Mouse (Mus musculus) C2C12 (cell line): ENCODE data around the gene Cdc42ep4. TPM values are rescaled to one million over a fixed set of nuclear protein-coding genes. Genes with fewer than 3 reads are reported as not detected.

Experiments
- H3K27me3 ChIP-seq: one replicate; pipeline ENCODE4 v1.6.1; 2011; ENCODE audit not compliant: control insufficient read depth, insufficient read depth, insufficient read length
- H3K36me3 ChIP-seq: one replicate; pipeline ENCODE4 v1.6.1; 2011; ENCODE audit not compliant: control insufficient read depth, insufficient read depth
- H3K4me3 ChIP-seq: one replicate; pipeline ENCODE4 v1.5.1; 2011; ENCODE audit warnings: mild to moderate bottlenecking, control low read depth; ENCODE audit not compliant: poor library complexity, insufficient read depth, severe bottlenecking
- H3K79me2 ChIP-seq: one replicate; pipeline ENCODE4 v1.6.1; 2011; ENCODE audit not compliant: control insufficient read depth, insufficient read depth
- H3K79me3 ChIP-seq: one replicate; pipeline ENCODE4 v1.6.1; 2011; ENCODE audit warnings: low read depth, control low read depth
- H3ac ChIP-seq: one replicate; pipeline ENCODE3; 2011; ENCODE audit warnings: low read depth; ENCODE audit not compliant: control insufficient read depth, insufficient read length
- CEBPB ChIP-seq: IDR thresholded peaks from one replicate; pipeline ENCODE4 v1.6.1; 2011; ENCODE audit warnings: low read depth, mild to moderate bottlenecking, control low read depth, moderate library complexity
- CTCF ChIP-seq: IDR thresholded peaks from one replicate; pipeline ENCODE4 v1.5.1; 2011; ENCODE audit not compliant: control insufficient read depth, insufficient read depth, insufficient read length
- FOSL1 ChIP-seq: IDR thresholded peaks from one replicate; pipeline ENCODE4 v1.8.0; 2011; ENCODE audit warnings: mild to moderate bottlenecking, low read length; ENCODE audit not compliant: poor library complexity, insufficient read depth, severe bottlenecking
- MAX ChIP-seq: IDR thresholded peaks from one replicate; pipeline ENCODE4 v1.6.1; 2011; ENCODE audit warnings: mild to moderate bottlenecking, control low read depth
- MYOD1 ChIP-seq: IDR thresholded peaks from one replicate; pipeline ENCODE4 v1.6.1; 2011; ENCODE audit warnings: low read depth; ENCODE audit not compliant: control insufficient read depth, insufficient read length
- MYOG ChIP-seq: IDR thresholded peaks from one replicate; pipeline ENCODE4 v1.6.1; 2011; ENCODE audit not compliant: control insufficient read depth, insufficient read length; ENCODE audit errors: extremely low read depth
- USF1 ChIP-seq: IDR thresholded peaks from one replicate; pipeline ENCODE4 v1.6.1; 2011; ENCODE audit warnings: low read depth, mild to moderate bottlenecking, control low read depth, moderate library complexity
- polyA plus RNA-seq: library from polyadenylated mRNA; unstranded; fragments of >200 nt; fragmentation: generic; extraction: Trizol; gene quantifications from one replicate; pipeline ENCODE4 v1.2.1, GENCODE M21; 2012; ENCODE audit warnings: missing spikeins

Gene Cdc42ep4
- polyA plus RNA-seq, 1 experiment = 13.0 TPM

DNA sequence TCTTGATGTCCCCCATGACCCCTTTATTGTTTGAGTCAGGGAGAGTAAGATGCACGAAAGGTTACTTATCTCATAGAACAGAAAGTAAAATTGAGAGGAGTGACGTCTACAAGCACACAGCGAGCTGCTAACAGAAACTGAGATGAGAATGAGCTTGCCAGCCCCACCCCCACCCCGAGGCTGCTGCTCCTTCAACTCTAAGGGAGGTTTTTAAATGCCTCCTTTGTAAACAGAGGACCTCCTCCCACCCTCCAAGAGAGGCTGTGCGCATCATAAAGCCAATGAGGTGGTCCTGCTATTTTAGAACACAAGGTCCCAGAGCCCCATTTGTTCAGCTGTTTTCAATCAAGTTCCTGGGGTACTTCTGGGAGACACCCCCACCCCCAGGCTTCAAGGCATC is 11.8 kb upstream of the Cdc42ep4 start:
- Histone ChIP-seq H3K79me2 (no peaks in the 10 kb centered on the region), H3K27me3 (no peaks in the 10 kb centered on the region), H3K4me3 (no peak overlapping the region), H3ac (no peak overlapping the region), H3K79me3 (no peaks in the 10 kb centered on the region), H3K36me3 (no peaks in the 10 kb centered on the region)
- TF ChIP-seq CTCF (no peak), MYOG (no peak), FOSL1 (no peak)

DNA sequence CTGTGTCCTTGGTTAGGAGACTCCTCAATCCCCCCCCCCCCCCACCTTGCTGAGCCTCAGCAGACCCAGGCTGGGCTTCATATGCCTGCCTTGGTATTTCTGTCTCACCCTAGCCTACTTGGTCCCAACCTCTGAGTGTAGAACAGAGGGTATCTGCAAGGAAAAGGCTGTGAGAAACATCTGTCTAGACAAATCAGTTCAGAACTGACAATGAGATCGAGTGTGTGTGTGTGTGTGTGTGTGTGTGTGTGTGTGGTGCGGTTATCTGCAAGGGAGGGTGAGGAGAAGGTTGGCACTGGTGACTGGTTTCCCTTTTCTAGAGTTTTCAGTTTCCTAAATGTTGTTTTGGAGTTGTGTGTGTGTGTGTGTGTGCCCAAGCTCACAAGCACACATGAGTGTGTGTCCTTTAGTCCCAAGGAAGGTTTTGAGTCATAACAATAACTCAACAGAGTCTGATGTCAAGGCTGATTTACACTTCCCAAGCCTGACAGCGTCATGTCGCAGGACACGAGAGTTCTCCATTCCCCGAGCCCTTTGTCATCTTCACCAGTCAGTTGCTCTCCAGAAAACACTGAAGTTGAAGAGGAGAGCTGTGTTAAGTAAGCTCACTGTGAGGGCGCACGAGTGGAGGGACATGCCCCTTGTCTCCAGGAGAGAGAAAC is 10.6 kb upstream of the Cdc42ep4 start:
- TF ChIP-seq MYOG (no peak), CTCF (no peak), MAX (no peak), CEBPB (no peak), FOSL1 (no peak)
- Histone ChIP-seq H3K79me2 (no peaks in the 10 kb centered on the region), H3K27me3 (no peaks in the 10 kb centered on the region), H3K36me3 (no peaks in the 10 kb centered on the region), H3K4me3 (no peak overlapping the region), H3ac (no peak overlapping the region), H3K79me3 (no peaks in the 10 kb centered on the region)

DNA sequence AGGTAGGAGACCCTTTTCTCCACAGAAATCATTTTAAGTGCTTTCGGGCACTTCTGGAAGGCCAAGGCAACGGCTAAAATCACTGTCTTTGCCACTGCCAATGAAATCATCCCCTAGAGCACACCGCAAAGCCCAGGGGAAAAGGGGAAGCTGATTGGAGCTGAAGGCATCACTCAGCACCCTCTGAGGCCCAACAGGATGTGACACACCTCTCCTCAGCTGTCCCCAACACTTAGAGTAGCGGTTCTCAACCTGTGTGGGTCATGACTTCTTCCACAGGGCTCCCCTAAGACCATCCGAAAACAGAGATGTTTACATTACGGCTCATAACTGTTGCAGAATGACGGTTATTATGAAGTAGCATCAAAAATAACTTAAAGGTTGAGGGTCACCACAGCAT is 10.0 kb upstream of the Cdc42ep4 start:
- Histone ChIP-seq H3K79me2 (no peaks in the 10 kb centered on the region), H3K27me3 (no peaks in the 10 kb centered on the region), H3ac (no peak overlapping the region), H3K79me3 (no peaks in the 10 kb centered on the region), H3K4me3 (no peak overlapping the region), H3K36me3 (no peaks in the 10 kb centered on the region)
- TF ChIP-seq CTCF = no peak
- no peak for TF ChIP-seq MYOD1
- TF ChIP-seq FOSL1 = no peak
- TF ChIP-seq USF1 = no peak
- TF ChIP-seq MAX = no peak
- TF ChIP-seq CEBPB = no peak
- TF ChIP-seq MYOG = no peak

DNA sequence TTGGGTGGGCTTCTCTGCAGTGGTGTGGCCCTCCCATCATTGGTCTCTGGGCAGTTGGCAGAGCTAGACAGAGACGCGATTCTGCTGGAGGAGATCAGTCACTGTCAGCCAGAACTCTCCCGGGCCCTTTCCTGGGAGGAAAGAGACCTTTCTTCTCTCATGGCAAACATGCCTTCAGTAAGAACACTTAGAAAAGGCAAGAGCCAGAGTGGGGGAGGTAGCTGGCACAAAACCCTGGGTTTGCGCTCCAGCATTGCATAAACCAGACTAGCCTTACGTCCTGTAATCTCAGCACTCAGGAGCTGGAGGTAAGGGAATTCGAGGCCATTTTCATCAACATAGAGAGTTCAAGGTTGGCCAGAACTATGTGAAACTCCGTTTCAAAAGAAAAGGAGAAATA is 8.8 kb upstream of the Cdc42ep4 start:
- TF ChIP-seq MYOG = no peak
- TF ChIP-seq FOSL1 = no peak
- no peak for TF ChIP-seq MYOD1
- no peak for TF ChIP-seq MAX
- no peak for TF ChIP-seq USF1
- no peak for TF ChIP-seq CEBPB
- no peak overlapping the region for H3ac ChIP-seq

DNA sequence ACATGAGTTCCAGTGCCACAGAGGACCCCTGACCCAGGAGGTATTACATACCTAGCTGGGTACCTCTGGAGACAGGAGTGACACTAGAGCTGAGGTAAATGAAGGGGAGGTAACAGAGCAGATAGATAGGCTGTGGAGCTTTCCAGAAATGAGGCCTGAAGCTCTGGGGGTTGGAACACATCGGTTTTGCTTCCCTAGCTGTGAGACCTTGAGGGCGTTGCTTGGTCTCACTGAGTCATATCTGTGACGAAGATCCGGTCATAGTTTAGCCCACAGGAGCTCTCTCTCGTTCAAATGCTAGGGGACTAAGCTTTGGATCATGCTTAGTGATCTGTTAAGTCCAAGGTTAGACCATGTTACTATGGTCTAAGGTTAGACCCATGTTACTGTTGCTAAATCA is 7.2 kb upstream of the Cdc42ep4 start:
- Histone ChIP-seq H3K27me3 (no peaks in the 10 kb centered on the region), H3K4me3 (no peak overlapping the region), H3K36me3 (no peaks in the 10 kb centered on the region), H3ac (no peak overlapping the region), H3K79me3 (no peaks in the 10 kb centered on the region), H3K79me2 (no peaks in the 10 kb centered on the region)
- no peak for TF ChIP-seq FOSL1
- no peak for TF ChIP-seq MYOG
- no peak for TF ChIP-seq USF1
- TF ChIP-seq MAX = no peak
- TF ChIP-seq MYOD1 = no peak
- TF ChIP-seq CTCF = no peak
- TF ChIP-seq CEBPB = no peak

More for the DNA sequence above, 8.8 kb upstream of the Cdc42ep4 start:
- Histone ChIP-seq H3K4me3 (no peak overlapping the region), H3K36me3 (no peaks in the 10 kb centered on the region), H3K79me3 (no peaks in the 10 kb centered on the region), H3K27me3 (no peaks in the 10 kb centered on the region), H3K79me2 (no peaks in the 10 kb centered on the region)

DNA sequence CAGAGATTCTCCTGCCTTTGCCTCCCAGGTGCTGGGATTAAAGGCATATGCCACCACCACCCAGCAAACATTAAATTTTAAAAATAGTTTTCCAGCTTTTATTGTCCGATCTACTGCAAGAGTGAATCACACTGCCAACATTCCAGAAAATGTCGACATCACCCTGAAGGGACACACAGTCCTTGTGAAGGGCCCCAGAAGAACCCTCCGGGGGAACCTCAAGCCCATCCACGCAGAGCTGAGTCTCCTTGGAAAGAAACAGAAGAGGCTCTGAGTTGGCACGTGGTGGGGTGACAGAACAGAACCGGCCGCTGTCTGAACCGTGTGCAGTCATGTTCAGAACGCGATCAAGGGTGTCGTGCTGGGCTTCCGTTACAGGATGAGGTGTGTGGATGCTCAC is 4.9 kb upstream of the Cdc42ep4 start:
- H3K79me2 ChIP-seq = no peaks in the 10 kb centered on the region
- no peak overlapping the region for H3K4me3 ChIP-seq
- H3K27me3 ChIP-seq = no peaks in the 10 kb centered on the region
- TF ChIP-seq CTCF = no peak
- no peak for TF ChIP-seq MYOG
- no peak for TF ChIP-seq MYOD1
- TF ChIP-seq FOSL1 = no peak
- TF ChIP-seq MAX = no peak
- TF ChIP-seq USF1 = no peak
- TF ChIP-seq CEBPB = no peak
- no peak overlapping the region for H3ac ChIP-seq
- H3K79me3 ChIP-seq = no peaks in the 10 kb centered on the region
- H3K36me3 ChIP-seq = no peaks in the 10 kb centered on the region
